Mouse (Mus musculus) hindbrain, postnatal 0 days (tissue): ENCODE results near the gene Pdcd1lg2. TPM values are rescaled to one million over a fixed set of nuclear protein-coding genes. Genes with fewer than 3 reads are reported as not detected.
"Not testable (repeated sequence)": the region's sequence is repeated elsewhere in the genome, so short reads cannot be mapped to it uniquely, and the experiment has no call there.

ENCODE experiments used
- ATAC-seq: fragments of 200-750 bp; cut with Nextera tagmentation; 2 replicates; pipeline ENCODE4 v1.8.0; 2017; ENCODE audit warnings: mild to moderate bottlenecking, moderate TSS enrichment, moderate library complexity
- DNase-seq: peaks from one replicate; pipeline ENCODE4 v3.0.0-alpha.2; 2015; ENCODE audit warnings: low spot score
- H3K27ac ChIP-seq: fragments of 300-500 bp; sonication (generic); 2 replicates; pipeline ENCODE4 v1.5.1; 2014; ENCODE audit warnings: mild to moderate bottlenecking
- H3K27me3 ChIP-seq: fragments of 300-500 bp; sonication (generic); 2 replicates; pipeline ENCODE4 v1.6.1; 2014; ENCODE audit warnings: low read length, mixed read lengths; ENCODE audit not compliant: insufficient read depth
- H3K36me3 ChIP-seq: fragments of 300-500 bp; sonication (generic); 2 replicates; pipeline ENCODE4 v1.6.1; 2014; ENCODE audit warnings: low read length, mixed read lengths; ENCODE audit not compliant: insufficient read depth
- H3K4me1 ChIP-seq: fragments of 300-500 bp; sonication (generic); 2 replicates; pipeline ENCODE4 v1.6.1; 2014; ENCODE audit warnings: antibody characterized with exemption, low read length, mixed read lengths; ENCODE audit not compliant: insufficient read depth
- H3K4me2 ChIP-seq: fragments of 300-500 bp; sonication (generic); 2 replicates; pipeline ENCODE4 v1.6.1; 2014; ENCODE audit warnings: low read depth, mild to moderate bottlenecking, low read length, moderate library complexity, mixed read lengths
- H3K4me3 ChIP-seq: fragments of 300-500 bp; sonication (generic); 2 replicates; pipeline ENCODE4 v1.5.1; 2014; ENCODE audit warnings: low read length
- H3K9ac ChIP-seq: fragments of 300-500 bp; sonication (generic); replicated peaks from 2 replicates; pipeline ENCODE4 v1.6.1; 2014; ENCODE audit warnings: mild to moderate bottlenecking, low read length, moderate library complexity, mixed read lengths
- H3K9me3 ChIP-seq: fragments of 300-500 bp; sonication (generic); 2 replicates; pipeline ENCODE4 v1.6.1; 2016; ENCODE audit warnings: low read length, mixed read lengths
- CTCF ChIP-seq: IDR thresholded peaks from 2 replicates; pipeline ENCODE4 v1.5.1; 2016; ENCODE audit warnings: antibody characterized with exemption, control low read depth, low read depth
- WGBS: fragments of 180-500 bp; shearing (Covaris S2); extraction: QIAGEN DNeasy Blood & Tissue Kit; methylation state at CpG from one replicate; pipeline ENCODE4 v1.1.7; 2014; 5-methylcytosine and 5-hydroxymethylcytosine counted together
- polyA plus RNA-seq: library from polyadenylated mRNA; unstranded; fragments of >200 nt; fragmentation: Nextera tagmentation; extraction: Ambion mirVana; gene quantifications from 2 replicates; pipeline ENCODE4 v1.2.1, GENCODE M21; 2015
- total RNA-seq: library from RNA; depleted of rRNA; stranded (reverse); fragments of >200 nt; gene quantifications from 2 replicates; pipeline ENCODE4 v1.2.3, GENCODE M21; 2014

The Pdcd1lg2 gene
- total and polyA plus RNA-seq, 2 experiments from 2014 or later = 0.14 to 0.94 TPM

DNA sequence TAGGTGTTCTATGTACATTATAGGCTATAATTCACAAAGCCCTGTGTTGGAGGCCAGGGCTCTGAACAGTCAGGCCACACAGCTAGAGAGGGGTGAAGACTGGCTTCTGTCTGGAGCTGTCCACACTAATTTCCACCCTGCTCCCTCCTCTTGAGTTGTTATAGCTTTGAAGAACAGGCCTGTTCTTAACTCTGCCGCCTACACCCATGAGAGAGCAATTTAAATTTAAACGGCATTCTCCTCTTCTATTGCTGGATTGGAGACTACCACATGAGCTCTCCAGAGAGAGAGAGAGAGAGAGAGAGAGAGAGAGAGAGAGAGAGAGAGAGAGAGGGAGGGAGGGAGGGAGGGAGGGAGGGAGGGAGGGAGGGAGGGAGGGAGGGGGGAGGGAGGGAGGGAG, 5.3 kb upstream of the Pdcd1lg2 start:
- Histone ChIP-seq H3K4me1 (no peaks in the 10 kb centered on the region), H3K9me3 (no peaks in the 10 kb centered on the region), H3K27me3 (no peaks in the 10 kb centered on the region), H3K27ac (no peak overlapping the region), H3K9ac (no peak overlapping the region), H3K4me2 (no peak overlapping the region), H3K36me3 (no peaks in the 10 kb centered on the region), H3K4me3 (no peak overlapping the region)
- no peak for DNase-seq
- no peak for TF ChIP-seq CTCF
- no peak for ATAC-seq
- 70% methylated on average over 2 of the region's 2 CpGs for WGBS

DNA sequence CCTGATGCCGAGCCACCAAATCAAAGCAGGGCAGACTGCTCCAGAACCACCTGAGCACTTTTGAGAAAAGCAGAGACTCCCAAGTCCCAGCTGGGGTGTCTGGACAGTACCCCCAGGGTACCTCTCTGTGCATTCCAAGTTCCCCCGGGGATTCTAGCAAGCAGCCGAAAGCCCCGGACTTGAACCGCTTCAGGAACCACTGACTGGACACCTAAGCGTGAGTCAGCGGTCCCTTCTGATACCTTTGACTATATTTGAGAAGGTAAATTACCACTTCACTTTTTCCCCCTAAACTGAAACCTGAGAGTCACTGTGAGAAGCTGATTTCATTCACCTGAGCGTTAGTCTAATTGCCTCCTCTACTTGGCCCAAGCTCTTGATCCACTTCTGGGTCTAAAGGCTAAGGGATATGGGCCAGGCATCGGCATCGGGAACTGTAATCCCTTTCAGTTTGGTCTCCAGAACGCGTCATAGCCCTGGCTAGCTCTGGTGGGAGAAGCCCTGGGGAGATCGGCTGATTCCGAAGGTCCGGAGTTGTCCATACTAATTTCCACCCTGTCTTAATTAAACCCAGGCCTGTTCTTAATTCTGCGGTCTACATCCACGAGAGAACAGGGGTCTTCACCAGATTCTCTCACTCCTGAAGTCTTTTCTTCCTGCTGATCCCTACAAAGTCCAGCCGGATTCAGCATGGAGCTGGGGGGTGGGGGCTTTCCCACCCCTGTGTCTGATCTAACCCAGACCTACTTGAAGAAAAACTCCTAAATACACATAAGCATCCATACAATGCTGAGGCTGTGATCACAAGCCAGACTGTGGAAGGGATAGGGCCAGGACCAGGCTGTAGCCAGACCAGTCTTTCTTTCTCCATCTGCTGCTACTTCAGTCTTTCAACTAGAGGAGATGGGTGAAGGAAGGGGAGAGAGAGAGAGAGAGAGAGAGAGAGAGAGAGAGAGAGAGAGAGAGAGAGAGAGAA, 4.4 kb upstream of the Pdcd1lg2 start:
- H3K27me3 ChIP-seq = no peaks in the 10 kb centered on the region
- H3K9ac ChIP-seq = no peak overlapping the region
- no peak for TF ChIP-seq CTCF
- no peaks in the 10 kb centered on the region for H3K4me1 ChIP-seq
- H3K27ac ChIP-seq = no peak overlapping the region
- 86% methylated on average over 18 of the region's 18 CpGs for WGBS
- H3K9me3 ChIP-seq = no peaks in the 10 kb centered on the region
- no peak for ATAC-seq
- H3K4me3 ChIP-seq = no peak overlapping the region
- DNase-seq = no peak
- no peaks in the 10 kb centered on the region for H3K36me3 ChIP-seq
- H3K4me2 ChIP-seq = no peak overlapping the region

GRCm38 (mm10) chr19:29412476-29413420, 2.0 kb downstream of the Pdcd1lg2 start:
- 60% methylated on average over 6 of the region's 6 CpGs for WGBS
- TF ChIP-seq CTCF = no peak
- Histone ChIP-seq H3K27ac (no peak overlapping the region), H3K4me3 (no peak overlapping the region), H3K27me3 (no peaks in the 10 kb centered on the region), H3K9ac (no peak overlapping the region), H3K4me1 (no peaks in the 10 kb centered on the region), H3K4me2 (no peak overlapping the region), H3K9me3 (no peaks in the 10 kb centered on the region), H3K36me3 (no peaks in the 10 kb centered on the region)
- DNase-seq = peak; percentile 66
- ATAC-seq = no peak

- no peak overlapping the region for H3K4me2 ChIP-seq
- no peak for TF ChIP-seq CTCF
- no peak overlapping the region for H3K9ac ChIP-seq
- H3K4me3 ChIP-seq = no peak overlapping the region
- H3K9me3 ChIP-seq = no peaks in the 10 kb centered on the region
- no peaks in the 10 kb centered on the region for H3K27me3 ChIP-seq
- DNase-seq = no peak
- H3K27ac ChIP-seq = no peak overlapping the region
- no peaks in the 10 kb centered on the region for H3K36me3 ChIP-seq
- no peak for ATAC-seq
- WGBS = 88% methylated on average over 3 of the region's 3 CpGs
- H3K4me1 ChIP-seq = no peaks in the 10 kb centered on the region
Observed at GRCm38 (mm10) chr19:29414513-29414912, 3.8 kb downstream of the Pdcd1lg2 start.

- H3K4me3 ChIP-seq, H3K9me3 ChIP-seq, H3K4me1 ChIP-seq, H3K9ac ChIP-seq, DNase-seq, H3K4me2 ChIP-seq, H3K27ac ChIP-seq, ATAC-seq, H3K27me3 ChIP-seq, H3K36me3 ChIP-seq: not testable (repeated sequence)
Observed at GRCm38 (mm10) chr19:29414917-29415316, 4.2 kb downstream of the Pdcd1lg2 start.

- Histone ChIP-seq H3K9me3 (no peaks in the 10 kb centered on the region), H3K9ac (no peak overlapping the region), H3K27me3 (no peaks in the 10 kb centered on the region), H3K4me3 (no peak overlapping the region), H3K4me2 (no peak overlapping the region), H3K4me1 (no peaks in the 10 kb centered on the region), H3K36me3 (no peaks in the 10 kb centered on the region), H3K27ac (no peak overlapping the region)
- 78% methylated on average over 3 of the region's 3 CpGs for WGBS
- ATAC-seq (no peak), DNase-seq (no peak)
- no peak for TF ChIP-seq CTCF
Observed at GRCm38 (mm10) chr19:29416393-29416902, 5.7 kb downstream of the Pdcd1lg2 start.
